Mouse (Mus musculus): ENCODE results near the gene Kcnk13.

DNA sequence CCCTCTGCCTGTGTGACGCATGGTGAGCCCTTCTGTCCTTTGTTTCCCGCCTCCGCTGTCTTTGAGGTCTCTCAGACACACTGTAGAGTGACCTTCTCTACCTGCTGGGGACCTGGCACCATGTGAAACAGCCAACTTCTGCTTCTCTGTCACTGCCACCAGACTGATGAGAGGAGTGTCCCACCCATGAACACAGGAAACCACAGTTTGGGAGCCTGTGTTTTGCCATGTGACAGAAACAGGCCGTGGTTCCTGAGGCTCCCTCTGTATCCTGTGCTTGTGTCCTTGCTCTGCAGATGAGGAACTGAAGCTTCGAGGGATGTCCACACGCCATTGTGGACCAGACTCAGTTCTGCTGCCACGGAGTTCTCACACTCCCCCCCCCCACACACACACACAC is 7.9 kb upstream of the Kcnk13 start:
- TF ChIP-seq CTCF (IDR thresholded peaks at IDR 0.05; ENCODE audit: low read depth) (no peak), EP300 (IDR thresholded peaks at IDR 0.05; ENCODE audit: low read depth) (no peak)
